8 mouse cellular contexts compared by ENCODE assay signal in the genomic region with DNA sequence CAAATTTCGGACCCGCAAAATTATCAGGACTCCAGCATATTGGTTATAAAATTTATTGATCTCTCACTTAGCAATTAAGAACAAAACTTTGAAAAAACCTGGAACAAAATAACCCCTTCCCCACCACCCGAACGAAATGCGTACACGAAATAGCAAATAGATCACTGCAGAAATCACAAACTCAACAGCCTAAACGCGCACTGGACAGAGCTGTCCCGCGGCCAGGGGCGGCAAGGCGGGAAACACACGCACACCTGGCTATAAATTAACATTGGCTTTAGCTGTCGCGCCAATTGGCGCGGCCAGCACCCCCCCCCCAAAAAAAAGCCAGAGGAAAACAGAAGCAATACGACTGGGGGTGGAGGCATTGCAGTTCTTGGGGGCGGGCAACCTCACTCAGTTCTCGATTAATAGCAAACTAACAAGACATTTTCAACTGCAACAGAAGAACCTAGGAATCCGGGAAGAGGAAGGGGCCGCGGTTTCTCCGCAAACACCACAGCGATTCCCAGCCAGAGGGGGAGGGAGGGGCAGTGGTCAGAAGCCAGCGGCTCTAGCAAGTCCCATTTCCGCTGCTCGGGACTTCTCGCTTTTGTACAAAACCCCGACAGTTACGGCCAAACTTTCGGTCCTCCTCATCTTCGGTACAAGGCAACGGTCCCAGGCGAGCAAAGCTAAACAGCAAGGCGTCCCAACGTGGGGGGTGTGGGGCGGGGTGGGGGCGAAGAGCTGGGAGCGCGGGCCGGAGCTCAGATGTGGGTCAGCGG. TPM values are rescaled to one million over a fixed set of nuclear protein-coding genes. Genes with fewer than 3 reads are reported as not detected.
DNase-seq lines count a peak whose midpoint lies in the region; ATAC-seq lines count a peak whose summit lies in the region.

No protein-coding gene starts in this region.

- H3K36me3 ChIP-seq in kidney, embryonic 16.5 days (ENCODE audit: insufficient read depth, low read length), result no peaks in the 10 kb centered on the region
- no peaks in the 10 kb centered on the region for H3K36me3 ChIP-seq in embryonic facial prominence, embryonic 15.5 days
- H3K36me3 ChIP-seq in neural tube, embryonic 13.5 days, result no peaks in the 10 kb centered on the region

- no peak overlapping the region for H3K27ac ChIP-seq in kidney, embryonic 16.5 days (ENCODE audit: low read length)
- H3K27ac ChIP-seq in embryonic facial prominence, embryonic 15.5 days (replicated peaks), result no peak overlapping the region
- H3K27ac ChIP-seq in neural tube, embryonic 13.5 days (replicated peaks), result no peak overlapping the region

- H3K4me2 ChIP-seq in kidney, embryonic 16.5 days (replicated peaks; ENCODE audit: low read depth, low read length), result peak overlapping the region; percentile 66
- peak overlapping the region; percentile 70 for H3K4me2 ChIP-seq in embryonic facial prominence, embryonic 15.5 days (replicated peaks)
- peak overlapping the region; percentile 66 for H3K4me2 ChIP-seq in neural tube, embryonic 13.5 days

- H3K4me3 ChIP-seq in kidney, embryonic 16.5 days (ENCODE audit: low read length), result peak overlapping the region; percentile 48
- peak overlapping the region; percentile 44 for H3K4me3 ChIP-seq in embryonic facial prominence, embryonic 15.5 days (replicated peaks)
- peak overlapping the region; percentile 54 for H3K4me3 ChIP-seq in neural tube, embryonic 13.5 days

- 25% methylated on average over 41 of the region's 43 CpGs for WGBS in kidney, embryonic 16.5 days
- WGBS in embryonic facial prominence, embryonic 15.5 days, result 17% methylated on average over 43 of the region's 43 CpGs
- WGBS in neural tube, embryonic 13.5 days, result 20% methylated on average over 43 of the region's 43 CpGs

- 0 out of 2 replicates have a peak, but pooled peaks cover 3% of the 10 kb centered on the region for H3K9me3 ChIP-seq in kidney, embryonic 16.5 days (ENCODE audit: low read length)
- H3K9me3 ChIP-seq in embryonic facial prominence, embryonic 15.5 days (replicated peaks), result no peaks in the 10 kb centered on the region
- no peaks in the 10 kb centered on the region for H3K9me3 ChIP-seq in neural tube, embryonic 13.5 days

- peaks cover 78% of the 10 kb centered on the region for H3K27me3 ChIP-seq in kidney, embryonic 16.5 days (ENCODE audit: insufficient read depth, low read length)
- peaks cover 72% of the 10 kb centered on the region for H3K27me3 ChIP-seq in embryonic facial prominence, embryonic 15.5 days
- H3K27me3 ChIP-seq in neural tube, embryonic 13.5 days, result peaks cover 33% of the 10 kb centered on the region

- no peak for ATAC-seq in kidney, embryonic 16.5 days (ENCODE audit: low FRiP score, low TSS enrichment)
- no peak for ATAC-seq in embryonic facial prominence, embryonic 15.5 days (ENCODE audit: insufficient number of reproducible peaks, low FRiP score, low TSS enrichment, low read depth)
- no peak for ATAC-seq in neural tube, embryonic 13.5 days (ENCODE audit: low read depth)
- ATAC-seq in CD4-positive, CD25-positive, alpha-beta regulatory T cell, adult 4 months, result no peak

- no peak for DNase-seq in kidney, postnatal 14 days
- DNase-seq in kidney, postnatal 10 days, result peak; percentile 8
- DNase-seq in layer of hippocampus, adult 18-20 months (ENCODE audit: low spot score in 2 of 2), result no peak
- DNase-seq in urinary bladder, postnatal 10 days (ENCODE audit: low spot score), result no peak

- no peak overlapping the region for H3K9ac ChIP-seq in kidney, embryonic 16.5 days (replicated peaks; ENCODE audit: low read length)
- no peak overlapping the region for H3K9ac ChIP-seq in embryonic facial prominence, embryonic 15.5 days
- H3K9ac ChIP-seq in neural tube, embryonic 13.5 days, result peak overlapping the region; percentile 69

- 0 out of 2 replicates have a peak, but pooled peaks cover 4% of the 10 kb centered on the region for H3K4me1 ChIP-seq in kidney, embryonic 16.5 days (ENCODE audit: insufficient read depth, low read length)
- H3K4me1 ChIP-seq in embryonic facial prominence, embryonic 15.5 days, result peaks cover 20% of the 10 kb centered on the region
- peaks cover 25% of the 10 kb centered on the region for H3K4me1 ChIP-seq in neural tube, embryonic 13.5 days (replicated peaks)

RNA-seq across cellular contexts. Expression of a gene that starts 1.7 kb away (rescaled TPM):
- not detected in 2 replicates for polyA plus RNA-seq in kidney, embryonic 16.5 days (2015; fragmentation: Nextera tagmentation; extraction: Ambion mirVana)
- 0.11 TPM in 1 of 2 replicates, not detected in the other for polyA plus RNA-seq in embryonic facial prominence, embryonic 15.5 days (2015; fragmentation: Nextera tagmentation; extraction: Ambion mirVana)
- 0.56 and 0.71 TPM in 2 replicates for polyA plus RNA-seq in neural tube, embryonic 13.5 days (2015; fragmentation: Nextera tagmentation; extraction: Ambion mirVana)
- not detected for polyA plus RNA-seq in CD4-positive, CD25-positive, alpha-beta regulatory T cell, adult 4 months (2017; shearing (Covaris generic))
- total RNA-seq in layer of hippocampus, adult 18-20 months (2021), result 1 to 10 TPM; 1.6 to 1.7 TPM
